Mouse (Mus musculus): ENCODE results near the gene Ifrd2.

- TF ChIP-seq CTCF (IDR thresholded peaks at IDR 0.05; ENCODE audit: low read depth, low read length) (no peak), EP300 (IDR thresholded peaks at IDR 0.05; ENCODE audit: insufficient read depth, low read depth, low read length) (no peak), POLR2A (IDR thresholded peaks at IDR 0.05; ENCODE audit: insufficient read depth, low read length) (no peak)
Observed at GRCm38 (mm10) chr9:107577871-107578270, 9.6 kb upstream of the Ifrd2 start.
